Mouse (Mus musculus) embryonic facial prominence, embryonic 11.5 days (tissue): ENCODE measurements around the gene Homer1. TPM values are rescaled to one million over a fixed set of nuclear protein-coding genes. Genes with fewer than 3 reads are reported as not detected.

Experiments
- ATAC-seq: fragments of 200-750 bp; cut with Nextera tagmentation; replicated peaks from 2 replicates; pipeline ENCODE4 v1.8.0; 2017; ENCODE audit warnings: low read depth; ENCODE audit not compliant: insufficient number of reproducible peaks, low FRiP score, low TSS enrichment
- DNase-seq: peaks from one replicate; pipeline ENCODE4 v3.0.0-alpha.2; 2015; ENCODE audit warnings: low spot score
- H3K27ac ChIP-seq: fragments of 300-500 bp; sonication (generic); replicated peaks from 2 replicates; pipeline ENCODE4 v1.5.1; 2014; ENCODE audit warnings: mild to moderate bottlenecking, low read depth, low read length, control low read depth
- H3K27me3 ChIP-seq: fragments of 300-500 bp; sonication (generic); 2 replicates; pipeline ENCODE4 v1.6.1; 2014; ENCODE audit warnings: mild to moderate bottlenecking, low read length, moderate library complexity, mixed read lengths; ENCODE audit not compliant: control insufficient read depth, insufficient read depth
- H3K36me3 ChIP-seq: fragments of 300-500 bp; sonication (generic); replicated peaks from 2 replicates; pipeline ENCODE4 v1.6.1; 2014; ENCODE audit warnings: low read depth, mild to moderate bottlenecking, low read length, moderate library complexity, mixed read lengths; ENCODE audit not compliant: control insufficient read depth, insufficient read depth
- H3K4me1 ChIP-seq: fragments of 300-500 bp; sonication (generic); 2 replicates; pipeline ENCODE4 v1.6.1; 2014; ENCODE audit warnings: low read length, mixed read lengths; ENCODE audit not compliant: control insufficient read depth, insufficient read depth
- H3K4me2 ChIP-seq: fragments of 300-500 bp; sonication (generic); 2 replicates; pipeline ENCODE4 v1.6.1; 2014; ENCODE audit warnings: low read depth, mild to moderate bottlenecking, control low read depth, low read length, moderate library complexity
- H3K4me3 ChIP-seq: fragments of 300-500 bp; sonication (generic); 2 replicates; pipeline ENCODE4 v1.5.1; 2014; ENCODE audit warnings: low read depth, low read length, control low read depth
- H3K9ac ChIP-seq: fragments of 300-500 bp; sonication (generic); replicated peaks from 2 replicates; pipeline ENCODE4 v1.6.1; 2014; ENCODE audit warnings: mild to moderate bottlenecking, control low read depth, low read length
- H3K9me3 ChIP-seq: fragments of 300-500 bp; sonication (generic); replicated peaks from 2 replicates; pipeline ENCODE4 v1.6.1; 2016; ENCODE audit warnings: mild to moderate bottlenecking, low read length, inconsistent platforms, mixed read lengths; ENCODE audit not compliant: control insufficient read depth
- WGBS: fragments of 180-500 bp; shearing (Covaris S2); extraction: QIAGEN DNeasy Blood & Tissue Kit; methylation state at CpG from one replicate; pipeline ENCODE4 v1.1.7; 2014; 5-methylcytosine and 5-hydroxymethylcytosine counted together
- polyA plus RNA-seq: library from polyadenylated mRNA; unstranded; fragments of >200 nt; fragmentation: Nextera tagmentation; extraction: Ambion mirVana; gene quantifications from 2 replicates; pipeline ENCODE4 v1.2.1, GENCODE M21; 2014

The Homer1 gene
- polyA plus RNA-seq, 1 experiment from 2014 or later, result 11.4 TPM

GRCm38 (mm10) chr13:93410343-93410742 lies 110.9 kb downstream of the Homer1 start:
- H3K9me3 ChIP-seq, result no peaks in the 10 kb centered on the region
- 82% methylated on average over 4 of the region's 4 CpGs for WGBS
- no peaks in the 10 kb centered on the region for H3K27me3 ChIP-seq
- no peaks in the 10 kb centered on the region for H3K36me3 ChIP-seq
- DNase-seq, result no peak
- H3K4me1 ChIP-seq, result no peaks in the 10 kb centered on the region
- H3K27ac ChIP-seq, result no peak overlapping the region
- no peak for ATAC-seq
- no peak overlapping the region for H3K9ac ChIP-seq
- no peak overlapping the region for H3K4me2 ChIP-seq
- no peak overlapping the region for H3K4me3 ChIP-seq

- DNase-seq (no peak), ATAC-seq (no peak)
- no peak overlapping the region for H3K4me3 ChIP-seq
- H3K27me3 ChIP-seq, result no peaks in the 10 kb centered on the region
- no peaks in the 10 kb centered on the region for H3K4me1 ChIP-seq
- no peak overlapping the region for H3K27ac ChIP-seq
- no peak overlapping the region for H3K4me2 ChIP-seq
- H3K36me3 ChIP-seq, result no peaks in the 10 kb centered on the region
- H3K9ac ChIP-seq, result no peak overlapping the region
- H3K9me3 ChIP-seq, result no peaks in the 10 kb centered on the region
- WGBS, result 89% methylated on average over 5 of the region's 5 CpGs
Observed at GRCm38 (mm10) chr13:93415055-93415454, 115.6 kb downstream of the Homer1 start.

- Histone ChIP-seq H3K4me1 (no peaks in the 10 kb centered on the region), H3K36me3 (no peaks in the 10 kb centered on the region)
- 84% methylated on average over 2 of the region's 2 CpGs for WGBS
Observed at GRCm38 (mm10) chr13:93418292-93418691, 118.9 kb downstream of the Homer1 start.

GRCm38 (mm10) chr13:93419779-93420178 lies 120.3 kb downstream of the Homer1 start:
- 80% methylated on average over 2 of the region's 2 CpGs for WGBS
- H3K27ac ChIP-seq, result no peak overlapping the region

More at GRCm38 (mm10) chr13:93418292-93418691, 118.9 kb downstream of the Homer1 start:
- no peak overlapping the region for H3K4me3 ChIP-seq
- H3K27ac ChIP-seq, result no peak overlapping the region
- H3K9me3 ChIP-seq, result no peaks in the 10 kb centered on the region
- no peak for ATAC-seq
- no peak overlapping the region for H3K9ac ChIP-seq
- DNase-seq, result no peak
- H3K4me2 ChIP-seq, result no peak overlapping the region
- no peaks in the 10 kb centered on the region for H3K27me3 ChIP-seq

GRCm38 (mm10) chr13:93423224-93423623 lies 123.8 kb downstream of the Homer1 start:
- Histone ChIP-seq H3K4me3 (no peak overlapping the region), H3K4me1 (no peaks in the 10 kb centered on the region), H3K36me3 (no peaks in the 10 kb centered on the region), H3K27me3 (no peaks in the 10 kb centered on the region), H3K27ac (no peak overlapping the region), H3K9ac (no peak overlapping the region), H3K9me3 (no peaks in the 10 kb centered on the region), H3K4me2 (no peak overlapping the region)
- no peak for DNase-seq
- WGBS, result 77% methylated on average over 2 of the region's 2 CpGs
- no peak for ATAC-seq

More at GRCm38 (mm10) chr13:93419779-93420178, 120.3 kb downstream of the Homer1 start:
- H3K9ac ChIP-seq, result no peak overlapping the region
- ATAC-seq (no peak), DNase-seq (no peak)
- no peak overlapping the region for H3K4me3 ChIP-seq
- no peaks in the 10 kb centered on the region for H3K9me3 ChIP-seq
- no peak overlapping the region for H3K4me2 ChIP-seq
- H3K4me1 ChIP-seq, result no peaks in the 10 kb centered on the region
- H3K27me3 ChIP-seq, result no peaks in the 10 kb centered on the region
- no peaks in the 10 kb centered on the region for H3K36me3 ChIP-seq

GRCm38 (mm10) chr13:93427920-93428876 lies 128.8 kb downstream of the Homer1 start:
- H3K27me3 ChIP-seq, result no peaks in the 10 kb centered on the region
- H3K4me2 ChIP-seq, result no peak overlapping the region
- DNase-seq (no peak), ATAC-seq (no peak)
- H3K27ac ChIP-seq, result no peak overlapping the region
- H3K4me3 ChIP-seq, result no peak overlapping the region
- no peaks in the 10 kb centered on the region for H3K36me3 ChIP-seq
- WGBS, result 92% methylated on average over 5 of the region's 5 CpGs
- no peaks in the 10 kb centered on the region for H3K9me3 ChIP-seq
- H3K9ac ChIP-seq, result no peak overlapping the region
- no peaks in the 10 kb centered on the region for H3K4me1 ChIP-seq

GRCm38 (mm10) chr13:93429205-93429604 lies 129.8 kb downstream of the Homer1 start:
- Histone ChIP-seq H3K9me3 (no peaks in the 10 kb centered on the region), H3K9ac (no peak overlapping the region), H3K4me1 (no peaks in the 10 kb centered on the region), H3K27ac (no peak overlapping the region), H3K4me3 (no peak overlapping the region), H3K36me3 (no peaks in the 10 kb centered on the region), H3K4me2 (no peak overlapping the region), H3K27me3 (no peaks in the 10 kb centered on the region)
- no peak for ATAC-seq
- no peak for DNase-seq
- 96% methylated on average over 1 of the region's 1 CpGs for WGBS

- ATAC-seq, result 0 out of 2 replicates have a peak, but pooled peaks have one; percentile 52
- Histone ChIP-seq H3K4me3 (no peak overlapping the region), H3K27me3 (no peaks in the 10 kb centered on the region), H3K4me1 (no peaks in the 10 kb centered on the region), H3K4me2 (no peak overlapping the region), H3K27ac (no peak overlapping the region), H3K36me3 (no peaks in the 10 kb centered on the region), H3K9ac (no peak overlapping the region), H3K9me3 (no peaks in the 10 kb centered on the region)
- DNase-seq, result no peak
- 83% methylated on average over 3 of the region's 3 CpGs for WGBS
Observed at GRCm38 (mm10) chr13:93440167-93440566, 140.7 kb downstream of the Homer1 start.
